Mouse (Mus musculus): ENCODE measurements around the gene Nsmf. TPM values are rescaled to one million over a fixed set of nuclear protein-coding genes. Genes with fewer than 3 reads are reported as not detected.

Nsmf gene
- 103 and 112 TPM in 2 replicates for polyA plus RNA-seq (2016; fragmentation: Nextera tagmentation; extraction: Ambion mirVana)

GRCm38 (mm10) chr2:25054221-25055067, at the start of gene Nsmf:
TSS of gene Nsmf (plus strand) at chr2:25054355.
- peaks cover 25% of the 10 kb centered on the region for H3K36me3 ChIP-seq (replicated peaks)
- peaks cover 20% of the 10 kb centered on the region for H3K4me1 ChIP-seq
- H3K4me3 ChIP-seq (replicated peaks) = peak within 1 kb of the TSS; percentile 85
- no peaks in the 10 kb centered on the region for H3K9me3 ChIP-seq
- WGBS = 6% methylated on average over 47 of the region's 47 CpGs
- H3K4me2 ChIP-seq = peak within 1 kb of the TSS; percentile 91
- H3K27ac ChIP-seq = peak within 1 kb of the TSS; percentile 50
- H3K9ac ChIP-seq = peak within 1 kb of the TSS; percentile 82
- peak; percentile 94 for ATAC-seq (ENCODE audit: low FRiP score)
- H3K27me3 ChIP-seq = no peaks in the 10 kb centered on the region

GRCm38 (mm10) chr2:25006767-25007166, 47.4 kb upstream of the Nsmf start:
- Histone ChIP-seq H3K4me1 (no peaks in the 10 kb centered on the region), H3K4me2 (no peak overlapping the region), H3K27me3 (no peaks in the 10 kb centered on the region), H3K36me3 (replicated peaks) (no peaks in the 10 kb centered on the region), H3K9me3 (no peaks in the 10 kb centered on the region), H3K27ac (no peak overlapping the region), H3K9ac (no peak overlapping the region), H3K4me3 (replicated peaks) (no peak overlapping the region)
- no peak for ATAC-seq (ENCODE audit: low FRiP score)
- WGBS = 88% methylated on average over 1 of the region's 1 CpGs

GRCm38 (mm10) chr2:25008250-25008649, 45.9 kb upstream of the Nsmf start:
- no peak for ATAC-seq (ENCODE audit: low FRiP score)
- H3K27ac ChIP-seq = no peak overlapping the region
- H3K4me3 ChIP-seq (replicated peaks) = no peak overlapping the region
- H3K36me3 ChIP-seq (replicated peaks) = no peaks in the 10 kb centered on the region
- H3K27me3 ChIP-seq = no peaks in the 10 kb centered on the region
- no peaks in the 10 kb centered on the region for H3K9me3 ChIP-seq
- H3K4me2 ChIP-seq = no peak overlapping the region
- H3K4me1 ChIP-seq = no peaks in the 10 kb centered on the region
- H3K9ac ChIP-seq = no peak overlapping the region

GRCm38 (mm10) chr2:25022678-25023077, 31.5 kb upstream of the Nsmf start:
- ATAC-seq (ENCODE audit: low FRiP score) = no peak
- H3K9ac ChIP-seq = no peak overlapping the region
- no peak overlapping the region for H3K4me3 ChIP-seq (replicated peaks)
- H3K27me3 ChIP-seq = no peaks in the 10 kb centered on the region
- no peak overlapping the region for H3K4me2 ChIP-seq
- WGBS = 97% methylated on average over 1 of the region's 1 CpGs
- no peaks in the 10 kb centered on the region for H3K4me1 ChIP-seq
- H3K36me3 ChIP-seq (replicated peaks) = no peaks in the 10 kb centered on the region
- no peak overlapping the region for H3K27ac ChIP-seq
- no peaks in the 10 kb centered on the region for H3K9me3 ChIP-seq

GRCm38 (mm10) chr2:25025109-25025508, 29.0 kb upstream of the Nsmf start:
- no peak for ATAC-seq (ENCODE audit: low FRiP score)
- WGBS = 79% methylated on average over 1 of the region's 1 CpGs

GRCm38 (mm10) chr2:25034994-25035393, 19.2 kb upstream of the Nsmf start:
- Histone ChIP-seq H3K4me3 (replicated peaks) (no peak overlapping the region), H3K27me3 (no peaks in the 10 kb centered on the region), H3K9ac (no peak overlapping the region), H3K4me2 (no peak overlapping the region), H3K36me3 (replicated peaks) (no peaks in the 10 kb centered on the region), H3K9me3 (no peaks in the 10 kb centered on the region), H3K4me1 (no peaks in the 10 kb centered on the region), H3K27ac (no peak overlapping the region)
- 96% methylated on average over 4 of the region's 4 CpGs for WGBS
- no peak for ATAC-seq (ENCODE audit: low FRiP score)

More at GRCm38 (mm10) chr2:25025109-25025508, 29.0 kb upstream of the Nsmf start:
- Histone ChIP-seq H3K4me2 (no peak overlapping the region), H3K4me1 (no peaks in the 10 kb centered on the region), H3K36me3 (replicated peaks) (no peaks in the 10 kb centered on the region), H3K27ac (no peak overlapping the region), H3K27me3 (0 out of 2 replicates have a peak, but pooled peaks cover 3% of the 10 kb centered on the region), H3K9me3 (no peaks in the 10 kb centered on the region), H3K4me3 (replicated peaks) (no peak overlapping the region), H3K9ac (no peak overlapping the region)

GRCm38 (mm10) chr2:25040089-25040488, 14.1 kb upstream of the Nsmf start:
- H3K4me2 ChIP-seq = no peak overlapping the region
- H3K9ac ChIP-seq = no peak overlapping the region
- ATAC-seq (ENCODE audit: low FRiP score) = no peak
- no peaks in the 10 kb centered on the region for H3K4me1 ChIP-seq
- no peaks in the 10 kb centered on the region for H3K9me3 ChIP-seq
- H3K4me3 ChIP-seq (replicated peaks) = no peak overlapping the region
- H3K36me3 ChIP-seq (replicated peaks) = no peaks in the 10 kb centered on the region
- 83% methylated on average over 5 of the region's 5 CpGs for WGBS
- H3K27ac ChIP-seq = no peak overlapping the region
- H3K27me3 ChIP-seq = no peaks in the 10 kb centered on the region

- no peak overlapping the region for H3K4me2 ChIP-seq
- H3K4me3 ChIP-seq (replicated peaks) = no peak overlapping the region
- no peaks in the 10 kb centered on the region for H3K27me3 ChIP-seq
- no peak for ATAC-seq (ENCODE audit: low FRiP score)
- H3K36me3 ChIP-seq (replicated peaks) = no peaks in the 10 kb centered on the region
- H3K27ac ChIP-seq = no peak overlapping the region
- WGBS = 93% methylated on average over 7 of the region's 7 CpGs
- peaks cover 19% of the 10 kb centered on the region for H3K4me1 ChIP-seq
- H3K9me3 ChIP-seq = no peaks in the 10 kb centered on the region
- no peak overlapping the region for H3K9ac ChIP-seq
Observed at GRCm38 (mm10) chr2:25050921-25051320, 3.2 kb upstream of the Nsmf start.

- H3K36me3 ChIP-seq (replicated peaks) = no peaks in the 10 kb centered on the region
- H3K4me2 ChIP-seq = no peak overlapping the region
- peaks cover 20% of the 10 kb centered on the region for H3K4me1 ChIP-seq
- H3K4me3 ChIP-seq (replicated peaks) = no peak overlapping the region
- no peak overlapping the region for H3K27ac ChIP-seq
- H3K27me3 ChIP-seq = no peaks in the 10 kb centered on the region
- H3K9me3 ChIP-seq = no peaks in the 10 kb centered on the region
- WGBS = 90% methylated on average over 8 of the region's 8 CpGs
- no peak overlapping the region for H3K9ac ChIP-seq
- ATAC-seq (ENCODE audit: low FRiP score) = no peak
Observed at GRCm38 (mm10) chr2:25051450-25051849, 2.7 kb upstream of the Nsmf start.

GRCm38 (mm10) chr2:25053101-25053500, 1.1 kb upstream of the Nsmf start:
- no peak for ATAC-seq (ENCODE audit: low FRiP score)
- peaks cover 20% of the 10 kb centered on the region for H3K4me1 ChIP-seq
- no peak overlapping the region for H3K4me3 ChIP-seq (replicated peaks)
- no peaks in the 10 kb centered on the region for H3K27me3 ChIP-seq
- peaks cover 12% of the 10 kb centered on the region for H3K36me3 ChIP-seq (replicated peaks)
- no peak overlapping the region for H3K9ac ChIP-seq
- H3K9me3 ChIP-seq = no peaks in the 10 kb centered on the region
- no peak overlapping the region for H3K4me2 ChIP-seq
- no peak overlapping the region for H3K27ac ChIP-seq
- 89% methylated on average over 6 of the region's 6 CpGs for WGBS

- Histone ChIP-seq H3K4me2 (peak overlapping the region; percentile 91), H3K4me3 (replicated peaks) (peak overlapping the region; percentile 85), H3K27ac (no peak overlapping the region), H3K9ac (peak overlapping the region; percentile 82), H3K4me1 (peaks cover 20% of the 10 kb centered on the region), H3K36me3 (replicated peaks) (peaks cover 31% of the 10 kb centered on the region), H3K9me3 (no peaks in the 10 kb centered on the region), H3K27me3 (no peaks in the 10 kb centered on the region)
- ATAC-seq (ENCODE audit: low FRiP score) = peak; percentile 35; the same call in 1 of the 2 replicates
- whole genome bisulfite sequencing = 61% methylated on average over 2 of the region's 2 CpGs
Observed at GRCm38 (mm10) chr2:25055068-25055405, 882 bp downstream of the Nsmf start.

- peak overlapping the region; percentile 91 for H3K4me2 ChIP-seq
- H3K36me3 ChIP-seq (replicated peaks) = peaks cover 36% of the 10 kb centered on the region
Observed at GRCm38 (mm10) chr2:25055409-25056155, 1.4 kb downstream of the Nsmf start.

More at GRCm38 (mm10) chr2:25055409-25056155, 1.4 kb downstream of the Nsmf start:
- 90% methylated on average over 21 of the region's 21 CpGs for WGBS
- Histone ChIP-seq H3K27ac (no peak overlapping the region), H3K4me3 (replicated peaks) (peak overlapping the region; percentile 85), H3K9ac (peak overlapping the region; percentile 82), H3K9me3 (no peaks in the 10 kb centered on the region), H3K4me1 (peaks cover 20% of the 10 kb centered on the region), H3K27me3 (no peaks in the 10 kb centered on the region)
- ATAC-seq (ENCODE audit: low FRiP score) = no peak
